Mouse (Mus musculus) layer of hippocampus, postnatal 10 days (tissue): Measurements from ENCODE around the gene Mrps27. TPM values are rescaled to one million over a fixed set of nuclear protein-coding genes. Genes with fewer than 3 reads are reported as not detected.
A peak's percentile ranks its signal among the peaks of the same experiment; 100 is the strongest.

Experiments used
- DNase-seq, 2 experiments: peaks; one replicate each; pipeline ENCODE4 v3.0.0; 2021; ENCODE audit warnings: low spot score in 2 of 2
- total RNA-seq, 2 experiments: library from RNA; stranded (reverse); gene quantifications; 2 replicates each; pipeline ENCODE4 v1.2.3; 2021

Gene Mrps27
- total RNA-seq, 2 experiments from 2014 or later, result 25.8 to 27.1 TPM

DNA sequence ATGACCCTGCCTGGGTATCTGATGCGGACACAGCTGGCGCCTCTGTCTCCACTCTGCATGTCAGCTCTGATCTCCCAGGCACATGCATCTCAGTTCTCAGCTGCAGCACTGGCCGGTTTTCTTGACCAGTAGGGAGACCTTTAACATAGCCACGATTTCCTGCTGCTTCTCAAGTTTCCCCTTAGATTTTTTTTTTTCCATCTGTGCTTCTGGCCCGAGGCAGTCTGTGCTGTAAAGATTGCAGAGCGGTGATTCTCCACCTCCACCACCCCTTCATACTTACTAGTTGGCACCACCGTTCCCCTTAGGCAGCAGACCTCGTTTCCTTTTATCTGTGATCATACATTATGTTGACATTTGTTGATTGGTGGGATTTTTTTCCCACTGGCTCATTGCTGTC, 6.6 kb downstream of the Mrps27 start:
- no peak for DNase-seq

DNA sequence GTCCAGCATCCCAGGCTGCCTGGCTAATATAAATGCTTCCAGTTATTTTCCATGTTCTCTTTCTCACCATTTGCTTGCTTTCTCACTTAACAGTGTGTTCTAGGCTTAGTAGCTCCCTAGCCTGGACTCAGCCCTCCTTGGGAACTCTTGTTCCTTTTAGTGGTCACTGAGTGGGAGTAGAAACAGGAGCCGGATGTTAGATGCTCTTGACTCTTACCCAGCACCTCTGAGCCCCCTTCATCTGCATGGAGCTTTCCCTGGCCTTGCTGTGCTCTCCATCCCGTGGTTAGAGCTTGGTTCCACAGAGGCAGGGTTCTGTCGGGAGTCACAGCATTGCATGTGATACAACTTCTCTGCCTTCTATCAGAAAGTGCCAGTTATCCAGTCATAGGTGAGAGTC, 7.0 kb downstream of the Mrps27 start:
- no peak for DNase-seq

- DNase-seq, result peak; percentile 91 to 95
Observed at GRCm38 (mm10) chr13:99352758-99353489, 8.3 kb downstream of the Mrps27 start.

DNA sequence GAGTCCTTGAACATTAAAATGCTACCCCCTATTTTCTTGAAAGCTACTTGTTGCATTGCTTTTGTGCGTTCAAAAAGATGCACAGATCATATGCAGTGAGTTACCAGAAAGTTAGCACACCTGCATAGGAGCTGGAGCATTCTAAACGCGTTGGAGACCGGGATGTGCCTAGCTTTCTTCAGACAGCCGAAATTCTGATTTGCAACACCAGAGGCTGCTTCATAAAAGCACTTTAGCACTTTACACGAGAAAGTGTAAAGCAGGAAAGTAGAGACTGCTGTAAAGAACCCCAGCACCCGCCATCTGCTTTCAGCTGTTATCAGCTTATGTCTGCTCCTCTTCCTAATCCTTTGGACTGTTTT, 8.9 kb downstream of the Mrps27 start:
- no peak for DNase-seq

- DNase-seq, result no peak
Observed at GRCm38 (mm10) chr13:99355072-99355471, 10.5 kb downstream of the Mrps27 start.

GRCm38 (mm10) chr13:99355861-99356260, 11.3 kb downstream of the Mrps27 start:
- no peak for DNase-seq

GRCm38 (mm10) chr13:99356428-99357265, 12.1 kb downstream of the Mrps27 start:
- no peak for DNase-seq

- DNase-seq, result no peak
Observed at GRCm38 (mm10) chr13:99358921-99359320, 14.3 kb downstream of the Mrps27 start.

- DNase-seq, result peak; percentile 46 to 58
Observed at GRCm38 (mm10) chr13:99363866-99364265, 19.3 kb downstream of the Mrps27 start.

DNA sequence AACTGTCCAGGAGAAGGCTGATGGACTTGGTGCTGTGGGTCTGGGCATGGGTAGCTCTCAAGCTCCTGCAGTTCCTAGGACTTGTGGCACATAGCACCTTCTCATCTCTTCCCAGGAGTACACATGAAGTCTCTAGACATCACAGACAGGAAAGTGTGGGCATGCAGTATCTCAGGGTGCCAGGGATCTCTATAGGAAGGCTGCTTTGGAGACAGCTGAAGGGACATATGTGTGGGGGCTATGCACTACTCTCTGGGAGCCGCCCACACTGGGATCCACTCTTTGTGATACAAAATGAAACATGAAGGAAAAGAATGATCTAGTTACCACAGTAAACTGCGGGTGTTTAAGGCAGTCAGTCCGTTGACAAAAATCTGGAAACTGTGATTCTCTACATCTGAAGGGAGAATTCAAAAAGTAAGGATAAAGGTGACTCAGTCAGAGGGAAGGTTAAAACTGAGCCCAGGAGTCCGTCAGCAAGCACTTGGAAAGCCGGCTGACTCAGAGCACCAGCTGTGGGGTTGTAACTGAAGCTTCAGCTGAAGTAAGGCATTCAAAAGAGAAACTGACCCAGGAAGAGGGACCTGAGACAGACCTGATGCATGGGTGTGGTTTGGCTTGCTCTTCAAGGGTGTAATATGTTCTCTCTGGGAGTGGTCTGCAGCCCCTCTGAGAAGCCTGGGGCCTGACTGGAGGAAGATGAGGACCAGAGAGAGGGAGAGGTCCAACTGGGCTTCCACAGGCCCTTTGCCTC, 22.0 kb downstream of the Mrps27 start:
- DNase-seq, result peak; percentile 27 to 46

DNA sequence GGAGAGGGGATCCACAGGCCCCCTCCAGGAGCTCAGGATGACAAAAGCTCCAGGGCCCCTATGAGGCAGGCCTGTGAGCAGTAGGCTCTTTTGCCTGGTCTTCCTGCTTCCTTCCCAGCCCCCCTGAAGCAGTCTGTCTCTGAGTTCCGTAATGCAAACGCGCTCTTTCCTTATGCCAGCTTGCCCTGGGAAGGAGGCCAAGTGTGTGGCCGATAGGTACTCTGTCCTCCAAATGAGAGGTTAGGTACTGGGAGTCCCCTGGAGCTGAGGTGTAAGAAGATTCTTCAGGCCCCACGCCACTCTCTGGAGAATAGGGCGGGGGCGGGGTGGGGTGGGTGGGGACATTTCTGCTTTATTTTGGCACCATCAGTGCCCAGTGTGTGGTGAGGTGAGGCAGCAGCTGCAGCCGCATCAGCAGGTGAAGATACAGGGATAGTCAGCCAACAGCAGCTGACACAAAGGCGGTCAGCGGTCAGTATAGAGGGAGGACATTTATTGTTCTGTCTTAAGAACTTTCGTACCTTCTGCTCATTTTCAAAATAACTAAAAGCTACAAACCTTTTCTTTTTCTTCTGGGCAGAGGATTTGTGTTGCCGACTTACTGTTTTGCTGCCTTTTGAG, 23.1 kb downstream of the Mrps27 start:
- no peak for DNase-seq

- no peak for DNase-seq
Observed at GRCm38 (mm10) chr13:99369103-99369502, 24.5 kb downstream of the Mrps27 start.

DNA sequence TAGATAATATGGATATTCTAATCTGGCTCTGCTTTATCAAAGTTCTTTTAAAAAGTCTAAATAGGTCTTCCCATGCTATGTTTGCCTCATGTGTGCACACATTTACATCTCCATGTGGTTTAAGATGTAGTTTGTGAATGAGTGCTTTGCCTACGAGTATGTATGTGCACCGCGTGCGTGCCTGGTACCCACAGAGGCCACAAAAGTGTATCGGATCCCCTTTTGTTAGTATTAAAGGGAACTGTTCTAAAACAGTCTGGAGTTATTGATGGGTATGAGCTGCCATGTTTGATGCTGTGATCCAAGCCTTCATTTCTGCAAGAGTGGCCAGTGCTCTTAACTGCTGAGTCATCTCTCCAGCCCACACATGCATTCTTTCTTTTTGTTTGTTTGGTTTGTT, 26.7 kb downstream of the Mrps27 start:
- no peak for DNase-seq

GRCm38 (mm10) chr13:99373684-99374083, 29.1 kb downstream of the Mrps27 start:
- DNase-seq, result no peak

DNA sequence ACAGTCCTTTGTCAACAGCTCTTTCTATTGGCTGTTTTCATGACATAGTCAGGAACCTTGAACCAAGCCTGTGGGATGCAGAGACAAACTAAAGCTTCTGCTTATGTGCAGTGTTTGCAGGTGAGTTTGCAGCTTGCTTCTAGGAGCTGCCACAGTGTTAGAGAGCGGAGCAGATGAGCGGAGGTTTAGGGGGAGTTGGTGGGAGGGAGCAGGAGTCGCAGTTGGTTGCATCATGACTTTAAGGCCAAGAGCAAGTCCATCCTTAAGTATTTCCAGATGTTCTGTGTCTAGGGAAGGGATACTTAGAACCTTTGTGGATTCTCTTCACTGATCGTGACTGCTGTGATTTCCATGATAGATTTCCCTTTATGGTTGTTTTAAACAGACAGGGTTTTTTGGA, 29.6 kb downstream of the Mrps27 start:
- no peak for DNase-seq

DNA sequence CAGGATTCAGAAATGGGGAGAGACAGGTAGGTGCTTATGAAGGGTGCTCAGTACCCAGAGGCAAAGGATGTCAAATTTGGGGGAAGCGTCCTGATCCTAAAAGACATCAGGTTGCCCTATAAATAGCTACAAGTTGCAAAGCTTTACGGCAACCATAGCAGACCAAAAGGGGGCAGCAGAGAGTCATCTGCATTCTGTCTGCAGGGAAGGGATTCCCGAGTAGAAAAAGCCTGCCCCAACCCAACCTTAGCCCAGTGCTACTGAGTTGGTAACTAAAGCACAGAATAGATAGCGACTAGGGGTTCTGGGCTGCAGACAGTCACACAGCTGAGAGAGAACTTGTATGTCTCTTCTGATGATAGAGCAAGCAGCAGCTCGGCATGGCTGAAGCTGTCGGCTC, 31.0 kb downstream of the Mrps27 start:
- DNase-seq, result peak; percentile 87 to 89

DNA sequence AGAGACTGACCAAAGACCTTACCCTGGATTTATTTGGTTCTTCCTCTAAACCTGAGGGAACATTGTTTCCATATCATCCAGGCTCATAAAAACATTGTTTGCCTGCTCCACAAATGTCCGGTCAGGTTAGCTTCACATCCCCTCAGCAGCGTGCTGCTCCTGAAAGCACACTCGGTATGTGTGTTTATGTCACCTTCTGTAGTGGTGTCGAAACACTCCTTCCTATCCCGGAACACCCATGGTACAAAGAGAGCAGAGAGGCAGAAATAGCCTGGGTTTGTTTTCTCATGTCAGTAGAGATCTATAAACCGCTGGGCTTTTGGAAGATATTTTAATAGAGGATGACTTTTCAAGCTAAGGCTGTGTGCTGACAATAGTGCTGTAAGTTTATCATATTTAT, 32.5 kb downstream of the Mrps27 start:
- no peak for DNase-seq

DNA sequence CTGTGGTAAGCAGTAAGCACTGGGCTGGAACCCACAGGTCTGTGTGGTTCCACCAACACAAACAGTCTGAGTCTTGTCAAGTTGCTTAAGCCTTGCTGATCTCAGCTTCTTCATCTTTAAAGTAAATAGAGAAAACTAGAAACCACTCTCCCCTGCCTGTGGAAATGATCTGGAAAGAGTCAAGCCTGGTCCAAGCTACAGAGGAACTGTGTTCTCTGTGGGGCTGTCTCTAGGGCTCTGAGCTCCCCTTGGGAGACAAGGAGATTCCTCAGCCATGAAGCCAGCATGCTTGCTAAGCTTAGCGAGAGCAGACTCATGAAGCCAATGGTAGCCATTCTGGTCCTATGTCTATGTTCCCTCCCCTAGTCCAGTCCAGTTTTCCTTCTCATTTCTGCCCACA, 33.6 kb downstream of the Mrps27 start:
- DNase-seq, result no peak

- DNase-seq, result no peak
Observed at GRCm38 (mm10) chr13:99382373-99382772, 37.8 kb downstream of the Mrps27 start.

DNA sequence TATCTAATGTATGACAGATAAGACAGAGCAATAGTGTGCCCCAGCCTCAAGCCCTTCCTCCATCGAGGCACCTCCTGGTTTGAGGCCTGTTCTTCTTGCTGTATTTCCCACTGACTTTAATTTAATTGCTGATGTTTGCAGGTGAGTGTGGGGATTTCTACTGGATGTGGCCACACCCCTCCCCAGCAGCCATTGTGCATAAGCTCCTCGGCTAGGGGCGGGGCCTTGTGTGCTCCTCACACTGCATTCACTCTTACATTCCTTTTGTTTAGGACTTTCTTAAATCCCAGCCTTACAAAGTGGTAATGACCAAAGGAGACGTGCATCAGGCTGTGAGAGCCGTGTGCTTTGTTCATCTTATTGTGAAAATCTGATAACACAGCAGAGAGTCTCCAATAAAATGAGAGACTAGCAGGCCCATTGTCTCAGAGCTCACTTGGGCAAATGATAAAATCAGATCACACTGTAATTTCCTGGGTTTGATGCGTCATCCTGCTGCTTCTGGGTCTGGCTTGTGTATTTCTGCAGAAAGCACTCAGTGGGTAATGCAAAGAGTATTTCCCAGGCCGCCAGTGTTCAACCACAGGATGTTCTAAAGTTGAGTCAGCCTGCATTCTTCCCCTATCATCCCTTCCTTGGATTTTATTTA, 40.1 kb downstream of the Mrps27 start:
- DNase-seq, result no peak

GRCm38 (mm10) chr13:99385911-99386310, 41.3 kb downstream of the Mrps27 start:
- no peak for DNase-seq
